Mouse (Mus musculus): ENCODE results near the gene Bmper.

DNA sequence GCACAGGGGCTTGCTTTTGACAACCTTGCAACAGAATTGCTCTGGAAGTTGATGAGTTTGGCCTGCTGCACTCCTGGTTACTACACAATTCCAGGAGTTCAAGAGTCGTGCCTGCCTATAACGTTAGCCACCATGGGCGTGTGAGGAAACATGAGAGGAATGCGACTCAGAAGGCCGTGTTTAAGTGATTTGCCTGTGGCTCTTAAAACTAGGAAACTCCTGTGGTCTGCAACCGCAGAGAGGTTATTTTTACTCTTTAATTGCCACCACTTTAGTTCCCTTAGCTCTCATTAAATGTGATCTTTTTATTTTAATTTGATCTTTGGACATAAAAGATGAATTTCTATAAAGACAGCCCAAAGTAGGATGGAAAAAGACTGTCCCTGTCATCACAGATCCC, 184.5 kb downstream of the Bmper start:
- TF ChIP-seq CTCF (IDR thresholded peaks at IDR 0.05; ENCODE audit: low read depth), result no peak
- no peak for TF ChIP-seq EP300 (optimal IDR thresholded peaks at IDR 0.05)

All from stomach, postnatal 0 days (tissue).